Mouse (Mus musculus) right cerebral cortex, postnatal 36 days (tissue): Measurements from ENCODE around the gene Plin2.
"Not testable (repeated sequence)": the region's sequence is repeated elsewhere in the genome, so short reads cannot be mapped to it uniquely, and the experiment has no call there.

Source experiments
- DNase-seq, 2 experiments: peaks; one replicate each; pipeline ENCODE4 v3.0.0; 2022; ENCODE audit warnings: low spot score in 2 of 2, mixed read lengths in 1 of 2

Gene Plin2

GRCm38 (mm10) chr4:86683746-86684145, 13.9 kb upstream of the Plin2 start:
- no peak for DNase-seq

GRCm38 (mm10) chr4:86683280-86683679, 13.4 kb upstream of the Plin2 start:
- DNase-seq = no peak

- no peak for DNase-seq
These were observed 12.0 kb upstream of the Plin2 start for GRCm38 (mm10) chr4:86681846-86682245.

- no peak for DNase-seq
These were observed 11.6 kb upstream of the Plin2 start for GRCm38 (mm10) chr4:86681421-86681820.

GRCm38 (mm10) chr4:86679686-86680085, 9.8 kb upstream of the Plin2 start:
- no peak for DNase-seq

GRCm38 (mm10) chr4:86676756-86677155, 6.9 kb upstream of the Plin2 start:
- DNase-seq = no peak

GRCm38 (mm10) chr4:86674739-86675138, 4.9 kb upstream of the Plin2 start:
- not testable (repeated sequence) for DNase-seq

- DNase-seq = not testable (repeated sequence)
These were observed 4.3 kb upstream of the Plin2 start for GRCm38 (mm10) chr4:86674150-86674549.

GRCm38 (mm10) chr4:86672450-86672849, 2.6 kb upstream of the Plin2 start:
- DNase-seq = no peak

- DNase-seq = no peak
These were observed 1.9 kb upstream of the Plin2 start for GRCm38 (mm10) chr4:86671803-86672202.

GRCm38 (mm10) chr4:86670582-86671306, 884 bp upstream of the Plin2 start:
- DNase-seq = no peak

- DNase-seq = not testable (repeated sequence)
These were observed 563 bp downstream of the Plin2 start for GRCm38 (mm10) chr4:86669241-86669753.

GRCm38 (mm10) chr4:86668290-86669000, 1.4 kb downstream of the Plin2 start:
- DNase-seq = no peak

- DNase-seq = no peak
These were observed 4.3 kb downstream of the Plin2 start for GRCm38 (mm10) chr4:86665596-86665995.

GRCm38 (mm10) chr4:86663919-86664318, 5.9 kb downstream of the Plin2 start:
- DNase-seq = no peak

- no peak for DNase-seq
These were observed 12.7 kb downstream of the Plin2 start for GRCm38 (mm10) chr4:86657176-86657575.

- DNase-seq = not testable (repeated sequence)
These were observed 13.4 kb downstream of the Plin2 start for GRCm38 (mm10) chr4:86656410-86656809.

- DNase-seq = no peak
These were observed 18.0 kb downstream of the Plin2 start for GRCm38 (mm10) chr4:86651686-86652384.

- DNase-seq = not testable (repeated sequence)
These were observed 21.5 kb downstream of the Plin2 start for GRCm38 (mm10) chr4:86648394-86648793.

- DNase-seq = not testable (repeated sequence)
These were observed 32.3 kb downstream of the Plin2 start for GRCm38 (mm10) chr4:86637561-86637960.

- not testable (repeated sequence) for DNase-seq
These were observed 35.0 kb downstream of the Plin2 start for GRCm38 (mm10) chr4:86634873-86635272.

GRCm38 (mm10) chr4:86634312-86634711, 35.5 kb downstream of the Plin2 start:
- not testable (repeated sequence) for DNase-seq
